In the genomic region with DNA sequence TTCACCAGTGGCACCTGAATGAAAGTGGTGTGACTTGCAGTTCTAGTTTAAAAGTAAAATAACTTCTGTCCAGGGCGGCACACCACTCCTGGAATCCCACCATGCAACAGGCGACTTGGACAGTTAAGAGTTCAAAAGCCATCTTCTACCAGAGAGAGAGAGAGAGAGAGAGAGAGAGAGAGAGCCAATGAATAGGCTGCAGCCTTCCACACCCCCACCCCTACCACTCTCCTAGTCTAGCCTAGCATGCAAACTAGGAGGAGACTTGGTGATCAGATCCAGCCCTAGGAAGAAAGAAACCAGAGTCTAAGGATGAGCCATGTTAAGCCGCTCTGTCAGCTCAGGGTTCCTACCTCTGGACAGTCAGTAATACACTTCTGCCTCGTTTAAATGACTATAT, we compare ENCODE assay signal across 8 mouse cellular contexts. TPM values are rescaled to one million over a fixed set of nuclear protein-coding genes. Genes with fewer than 3 reads are reported as not detected.
DNase-seq lines count a peak whose midpoint lies in the region; ATAC-seq lines count a peak whose summit lies in the region.

No protein-coding gene starts in this region.

- H3K4me3 ChIP-seq in forebrain, embryonic 11.5 days (ENCODE audit: low read depth, low read length): no peak overlapping the region
- peak overlapping the region; percentile 64 for H3K4me3 ChIP-seq in liver, embryonic 13.5 days (replicated peaks)

- DNase-seq in embryo, embryonic 10.5 days (ENCODE audit: low spot score): peak; percentile 43
- no peak for DNase-seq in embryo, embryonic 10 days (ENCODE audit: low spot score)
- DNase-seq in 3T3-L1 (ENCODE audit: low read depth, low spot score): peak; percentile 83
- DNase-seq in forebrain, embryonic 11.5 days (ENCODE audit: low spot score): no peak
- DNase-seq in liver, embryonic 13.5 days: peak; percentile 61
- no peak for DNase-seq in gastrocnemius, adult 8-10 months (ENCODE audit: low spot score in 2 of 2)
- DNase-seq in right cerebral cortex, postnatal 4 days: no peak

- no peaks in the 10 kb centered on the region; the same call in 1 of the 2 replicates for H3K4me1 ChIP-seq in forebrain, embryonic 11.5 days (replicated peaks; ENCODE audit: control insufficient read depth, insufficient read depth, low read length)
- peaks cover 45% of the 10 kb centered on the region for H3K4me1 ChIP-seq in liver, embryonic 13.5 days (replicated peaks)

- 48% methylated on average over 4 of the region's 4 CpGs for WGBS in forebrain, embryonic 11.5 days
- 26% methylated on average over 4 of the region's 4 CpGs for WGBS in liver, embryonic 13.5 days (ENCODE audit: insufficient replicate concordance)

- H3K27me3 ChIP-seq in forebrain, embryonic 11.5 days (ENCODE audit: control insufficient read depth, insufficient read depth, low read length): no peaks in the 10 kb centered on the region
- no peaks in the 10 kb centered on the region for H3K27me3 ChIP-seq in liver, embryonic 13.5 days

- H3K36me3 ChIP-seq in forebrain, embryonic 11.5 days (ENCODE audit: control insufficient read depth, insufficient read depth, low read length): no peaks in the 10 kb centered on the region
- H3K36me3 ChIP-seq in liver, embryonic 13.5 days: no peaks in the 10 kb centered on the region

- H3K9me3 ChIP-seq in forebrain, embryonic 11.5 days (ENCODE audit: control insufficient read depth, low read length): no peaks in the 10 kb centered on the region
- H3K9me3 ChIP-seq in liver, embryonic 13.5 days (replicated peaks): no peaks in the 10 kb centered on the region

- no peak overlapping the region for H3K9ac ChIP-seq in forebrain, embryonic 11.5 days (ENCODE audit: low read length)
- peak overlapping the region; percentile 75 for H3K9ac ChIP-seq in liver, embryonic 13.5 days

- H3K4me2 ChIP-seq in forebrain, embryonic 11.5 days (ENCODE audit: low read depth, low read length, severe bottlenecking): peak overlapping the region; percentile 79
- peak overlapping the region; percentile 82 for H3K4me2 ChIP-seq in liver, embryonic 13.5 days

- no peak for ATAC-seq in forebrain, embryonic 11.5 days (replicated peaks; ENCODE audit: low FRiP score)
- peak; percentile 8; the same call in 1 of the 2 replicates for ATAC-seq in liver, embryonic 13.5 days (ENCODE audit: low read depth)
- no peak for ATAC-seq in megakaryocyte progenitor cell, adult 5-6 weeks (replicated peaks; ENCODE audit: poor library complexity)

- H3K27ac ChIP-seq in forebrain, embryonic 11.5 days (ENCODE audit: low read depth, low read length): no peak overlapping the region
- peak overlapping the region; percentile 95 for H3K27ac ChIP-seq in liver, embryonic 13.5 days

RNA-seq across cellular contexts. Expression of a gene that starts 5.4 kb away (rescaled TPM):
- 92.2 and 98.0 TPM in 2 replicates for polyA plus RNA-seq in forebrain, embryonic 11.5 days (2014; fragmentation: Nextera tagmentation; extraction: Ambion mirVana)
- polyA plus RNA-seq in liver, embryonic 13.5 days (2015; fragmentation: Nextera tagmentation; extraction: Ambion mirVana): 47.5 and 56.5 TPM in 2 replicates
- 62.7 and 76.9 TPM in 2 replicates for total RNA-seq in megakaryocyte progenitor cell, adult 5-6 weeks (2015)
- total RNA-seq in megakaryocyte progenitor cell, adult 5-6 weeks (2017): 80.0 and 130 TPM in 2 replicates
- total RNA-seq in gastrocnemius, adult 8-10 months (2022): 10 to 100 TPM; 15.6 to 21.4 (median 17.5) TPM

RNA-seq across cellular contexts. Expression of a gene that starts 9.6 kb away (rescaled TPM):
- polyA plus RNA-seq in forebrain, embryonic 11.5 days (2014; fragmentation: Nextera tagmentation; extraction: Ambion mirVana): 48.7 and 59.7 TPM in 2 replicates
- polyA plus RNA-seq in liver, embryonic 13.5 days (2015; fragmentation: Nextera tagmentation; extraction: Ambion mirVana): 38.2 and 41.6 TPM in 2 replicates
- 89.6 and 90.6 TPM in 2 replicates for total RNA-seq in megakaryocyte progenitor cell, adult 5-6 weeks (2015)
- total RNA-seq in megakaryocyte progenitor cell, adult 5-6 weeks (2017): 145 and 148 TPM in 2 replicates
- total RNA-seq in gastrocnemius, adult 8-10 months (2022): 10 to 100 TPM; 18.4 to 23.3 (median 21.9) TPM

RNA-seq across cellular contexts. Expression of a gene that starts 9.9 kb away (rescaled TPM):
- polyA plus RNA-seq in forebrain, embryonic 11.5 days (2014; fragmentation: Nextera tagmentation; extraction: Ambion mirVana): 0.80 and 2.3 TPM in 2 replicates
- 0.71 and 0.93 TPM in 2 replicates for polyA plus RNA-seq in liver, embryonic 13.5 days (2015; fragmentation: Nextera tagmentation; extraction: Ambion mirVana)
- total RNA-seq in megakaryocyte progenitor cell, adult 5-6 weeks (2015): not detected in 2 replicates
- 1.5 TPM in 1 of 2 replicates, not detected in the other for total RNA-seq in megakaryocyte progenitor cell, adult 5-6 weeks (2017)
- total RNA-seq in gastrocnemius, adult 8-10 months (2022): under 1 TPM in 1 of 4 experiments, not detected in 3; 0.49 TPM

Comparison
In these comparisons a context has a peak if more than half of its experiments do, and no peak if none do; other contexts are left out.
1. DNase-seq: peak in embryo, embryonic 10.5 days (single experiment), 3T3-L1 (single experiment) and liver, embryonic 13.5 days (single experiment); none in embryo, embryonic 10 days (single experiment), forebrain, embryonic 11.5 days (single experiment), gastrocnemius, adult 8-10 months (0 of 2) and right cerebral cortex, postnatal 4 days (single experiment).